Mouse (Mus musculus): ENCODE measurements around the gene Nfe2l3.
"Not testable (repeated sequence)": the region's sequence is repeated elsewhere in the genome, so short reads cannot be mapped to it uniquely, and the experiment has no call there.

DNA sequence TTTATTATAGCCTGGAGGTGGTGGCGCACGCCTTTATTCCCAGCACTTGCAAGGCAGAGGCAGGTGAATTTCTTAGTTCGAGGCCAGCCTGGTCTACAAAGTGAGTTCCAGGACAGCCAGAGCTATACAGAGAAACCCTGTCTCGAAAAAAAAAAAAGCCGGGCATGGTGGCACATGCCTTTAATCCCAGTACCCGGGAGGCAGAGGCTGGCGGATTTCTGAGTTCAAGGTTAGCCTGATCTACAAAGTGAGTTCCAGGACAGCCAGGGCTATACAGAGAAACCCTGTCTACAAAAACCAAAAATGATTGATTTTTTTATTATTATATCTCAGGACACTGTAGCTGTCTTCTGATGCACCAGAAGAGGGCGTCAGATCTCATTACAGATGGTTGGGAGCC lies 52.1 kb downstream of the Nfe2l3 start:
- TF ChIP-seq POLR2A (IDR thresholded peaks at IDR 0.05; ENCODE audit: low read depth, low read length); CTCF (IDR thresholded peaks at IDR 0.05; ENCODE audit: borderline replicate concordance, insufficient read depth, low read length): not testable (repeated sequence)

Data from embryonic fibroblast, embryonic 13.5 days (primary cell).